Mouse (Mus musculus) cortical plate, adult 2 months (tissue): Measurements from ENCODE around the gene Dync1li2.

Source experiments
- CTCF ChIP-seq: fragments of 200-500 bp; IDR thresholded peaks from 2 replicates; pipeline ENCODE4 v1.5.1; 2011; ENCODE audit warnings: mild to moderate bottlenecking, control low read depth, low read length; ENCODE audit not compliant: insufficient read depth; ENCODE audit errors: extremely low read depth
- POLR2A ChIP-seq: fragments of 200-500 bp; IDR thresholded peaks from 2 replicates; pipeline ENCODE4 v1.6.1; 2011; ENCODE audit warnings: mild to moderate bottlenecking, low read length, control low read depth; ENCODE audit not compliant: insufficient read depth; ENCODE audit errors: extremely low read depth

- TF ChIP-seq CTCF (no peak), POLR2A (no peak)
Observed at GRCm38 (mm10) chr8:104380961-104381411, 61.9 kb downstream of the Dync1li2 start.
